Mouse (Mus musculus): ENCODE data around the gene Olfr1082. TPM values are rescaled to one million over a fixed set of nuclear protein-coding genes. Genes with fewer than 3 reads are reported as not detected.
"Not testable (repeated sequence)": the region's sequence is repeated elsewhere in the genome, so short reads cannot be mapped to it uniquely, and the experiment has no call there.

Gene Olfr1082
- not detected for total RNA-seq (2021)
- long read RNA-seq, experiment 1, result 0 reads
- long read RNA-seq, experiment 2, result 0 reads

DNA sequence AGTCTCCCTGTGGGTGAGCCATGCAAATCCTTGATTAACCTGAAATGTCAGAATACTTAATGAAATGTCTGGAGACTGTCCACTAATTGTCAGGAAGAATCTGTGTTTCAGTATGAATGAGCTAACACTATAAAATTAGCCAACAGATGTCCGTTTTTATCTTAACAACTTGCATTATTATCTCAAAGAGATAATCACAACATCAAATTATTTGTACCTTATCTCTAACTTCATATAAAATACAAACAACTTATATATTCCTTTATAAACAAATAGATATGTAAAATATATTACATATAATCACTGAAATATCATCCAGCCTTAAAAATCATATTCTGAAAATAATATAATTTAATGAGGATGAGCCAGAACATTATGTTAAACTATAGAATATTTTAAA is at the start of gene Olfr1082:
TSS of gene Olfr1082 (minus strand) at position 101 of the 400 bp plus-strand sequence.
- DNase-seq (ENCODE audit: low spot score in 2 of 2), result not testable (repeated sequence)

GRCm38 (mm10) chr2:86639625-86640024 is 40.9 kb upstream of the Olfr1082 start, which contains the start of gene Olfr1084:
Gene Olfr1084, minus strand, starts transcription at chr2:86639725.
- DNase-seq (ENCODE audit: low spot score in 2 of 2), result not testable (repeated sequence)

GRCm38 (mm10) chr2:86558135-86558534 is 40.6 kb downstream of the Olfr1082 start, which contains the start of gene Olfr1080:
Gene Olfr1080, minus strand, starts transcription at chr2:86558235.
- DNase-seq (ENCODE audit: low spot score in 2 of 2), result not testable (repeated sequence)

Other genes with a start within 250 kb of the Olfr1082 start
- gene Olfr1055, start 248.7 kb downstream of the Olfr1082 start, total RNA-seq (2021), result not detected
- not detected for gene Olfr1056, start 236.5 kb downstream of the Olfr1082 start, total RNA-seq (2021)
- gene Olfr1057, start 220.6 kb downstream of the Olfr1082 start, total RNA-seq (2021), result not detected
- gene Olfr1058, start 210.4 kb downstream of the Olfr1082 start, total RNA-seq (2021), result not detected
- not detected for gene Olfr1061, start 184.9 kb downstream of the Olfr1082 start, total RNA-seq (2021)
- gene Olfr1062, start 172.2 kb downstream of the Olfr1082 start, total RNA-seq (2021), result not detected
- not detected for gene Olfr1065, start 148.4 kb downstream of the Olfr1082 start, total RNA-seq (2021)
- not detected for gene Olfr1066, start 142.7 kb downstream of the Olfr1082 start, total RNA-seq (2021)
- gene Olfr228, start 111.6 kb downstream of the Olfr1082 start, total RNA-seq (2021), result not detected
- not detected for gene Olfr1076, start 90.5 kb downstream of the Olfr1082 start, total RNA-seq (2021)
- not detected for gene Olfr1079, start 56.5 kb downstream of the Olfr1082 start, total RNA-seq (2021)
- gene Olfr1080, start 40.7 kb downstream of the Olfr1082 start, total RNA-seq (2021), result not detected
- gene Olfr1084, start 40.8 kb upstream of the Olfr1082 start, total RNA-seq (2021), result not detected
- gene Olfr1085, start 63.1 kb upstream of the Olfr1082 start, total RNA-seq (2021), result not detected
- gene Olfr1086, start 81.1 kb upstream of the Olfr1082 start, total RNA-seq (2021), result not detected
- gene Olfr1087, start 99.4 kb upstream of the Olfr1082 start, total RNA-seq (2021), result not detected
- gene Olfr1089, start 134.7 kb upstream of the Olfr1082 start, total RNA-seq (2021), result not detected
- not detected for gene Olfr1090, start 160.0 kb upstream of the Olfr1082 start, total RNA-seq (2021)
- not detected for gene Olfr1093, start 183.5 kb upstream of the Olfr1082 start, total RNA-seq (2021)
- not detected for gene Olfr141, start 211.1 kb upstream of the Olfr1082 start, total RNA-seq (2021)
- gene Olfr1094, start 225.7 kb upstream of the Olfr1082 start, total RNA-seq (2021), result not detected

All from gastrocnemius, postnatal 4 days (tissue).